Mouse (Mus musculus) stomach, postnatal 0 days (tissue): ENCODE measurements around the gene Vmn2r13.
"Not testable (repeated sequence)": the region's sequence is repeated elsewhere in the genome, so short reads cannot be mapped to it uniquely, and the experiment has no call there.

Source experiments
- CTCF ChIP-seq: IDR thresholded peaks from 2 replicates; pipeline ENCODE4 v1.5.1; 2016; ENCODE audit warnings: antibody characterized with exemption, low read depth, mild to moderate bottlenecking, moderate library complexity
- EP300 ChIP-seq: optimal IDR thresholded peaks from 2 replicates; pipeline ENCODE3; 2016; ENCODE audit warnings: antibody characterized with exemption

DNA sequence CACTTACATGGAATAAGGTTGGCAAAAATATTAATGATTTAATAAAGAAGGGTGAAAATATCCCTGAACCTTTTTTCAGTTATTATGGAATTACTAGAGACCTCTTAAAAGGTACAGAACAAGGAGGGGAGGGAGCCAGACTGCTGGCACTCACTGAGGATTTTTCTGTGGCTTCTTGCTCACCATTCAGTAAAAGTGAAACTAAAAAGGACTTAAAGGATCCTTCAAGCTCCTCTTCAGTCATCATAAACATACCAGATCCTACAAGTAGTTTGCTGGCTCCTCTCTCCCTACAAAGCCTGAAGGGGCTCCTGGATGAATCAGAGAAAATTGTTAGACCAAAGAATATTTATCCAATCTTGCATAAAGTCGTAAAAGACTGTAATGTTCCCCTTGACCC, 32.4 kb downstream of the Vmn2r13 start:
- TF ChIP-seq CTCF, EP300: not testable (repeated sequence)
